In the genomic region with DNA sequence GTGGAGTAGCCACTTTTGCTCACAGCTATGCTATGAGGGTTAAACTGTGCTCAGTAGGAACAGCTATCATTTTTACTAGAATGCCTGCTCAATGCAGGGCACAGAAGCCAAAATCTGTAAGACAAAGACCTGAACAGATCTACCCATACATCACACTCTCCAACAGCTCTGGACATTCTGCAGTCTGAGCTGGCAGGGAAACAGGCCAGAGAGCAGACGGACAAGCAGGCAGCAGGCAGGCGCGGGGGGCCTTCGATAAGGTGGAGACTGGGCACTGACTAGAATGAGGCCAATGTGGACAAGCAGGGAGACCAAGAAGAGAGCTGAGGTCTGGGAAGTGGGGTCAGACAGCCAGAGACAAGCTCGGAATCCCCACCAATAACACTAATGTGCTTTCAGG, we compare ENCODE assay signal across 23 mouse cellular contexts. TPM values are rescaled to one million over a fixed set of nuclear protein-coding genes. Genes with fewer than 3 reads are reported as not detected.
DNase-seq lines count a peak whose midpoint lies in the region; ATAC-seq and TF ChIP-seq lines count a peak whose summit lies in the region.
"Had no signal": no experiment of that assay in that cellular context is flagged by ENCODE, and none has a peak within 500 bp of the region (broad histone marks: within the 10 kb centered on the region; RNA-seq: fewer than 3 reads in every experiment).

No protein-coding gene starts in this region.

- no peaks in the 10 kb centered on the region for H3K9me3 ChIP-seq in forebrain, embryonic 16.5 days (ENCODE audit: control insufficient read depth, low read length)
- no peaks in the 10 kb centered on the region for H3K9me3 ChIP-seq in forebrain, embryonic 15.5 days
- no peaks in the 10 kb centered on the region for H3K9me3 ChIP-seq in hindbrain, embryonic 10.5 days
- H3K9me3 ChIP-seq in hindbrain, embryonic 11.5 days (ENCODE audit: control insufficient read depth, low read length) = no peaks in the 10 kb centered on the region
- no peaks in the 10 kb centered on the region for H3K9me3 ChIP-seq in midbrain, embryonic 13.5 days
- H3K9me3 ChIP-seq in midbrain, postnatal 0 days (ENCODE audit: low read length) = no peaks in the 10 kb centered on the region
- no peaks in the 10 kb centered on the region for H3K9me3 ChIP-seq in stomach, embryonic 16.5 days (replicated peaks; ENCODE audit: control insufficient read depth, low read length)
- H3K9me3 ChIP-seq: hindbrain, embryonic 15.5 days; liver, embryonic 13.5 days had no signal

- H3K27ac ChIP-seq in forebrain, embryonic 16.5 days (ENCODE audit: low read length) = 0 out of 2 replicates have a peak overlapping the region, but pooled peaks have one; percentile 14
- H3K27ac ChIP-seq in forebrain, embryonic 15.5 days (replicated peaks) = no peak overlapping the region
- peak overlapping the region; percentile 73 for H3K27ac ChIP-seq in hindbrain, embryonic 10.5 days
- no peak overlapping the region for H3K27ac ChIP-seq in hindbrain, embryonic 11.5 days (ENCODE audit: low read depth, low read length)
- no peak overlapping the region for H3K27ac ChIP-seq in midbrain, embryonic 13.5 days
- no peak overlapping the region for H3K27ac ChIP-seq in midbrain, postnatal 0 days (ENCODE audit: low read depth, low read length)
- H3K27ac ChIP-seq in stomach, embryonic 16.5 days (ENCODE audit: low read length) = no peak overlapping the region
- H3K27ac ChIP-seq: hindbrain, embryonic 15.5 days; layer of hippocampus, adult 2 months; left cerebral cortex, adult 2 months had no signal

- H3K4me2 ChIP-seq in forebrain, embryonic 16.5 days (ENCODE audit: low read length) = no peak overlapping the region
- H3K4me2 ChIP-seq in forebrain, embryonic 15.5 days (replicated peaks) = no peak overlapping the region
- H3K4me2 ChIP-seq in hindbrain, embryonic 11.5 days (replicated peaks; ENCODE audit: low read depth, low read length) = no peak overlapping the region
- no peak overlapping the region for H3K4me2 ChIP-seq in midbrain, embryonic 13.5 days (replicated peaks)
- H3K4me2 ChIP-seq in midbrain, postnatal 0 days (ENCODE audit: low read depth, low read length, poor library complexity, severe bottlenecking) = no peak overlapping the region
- H3K4me2 ChIP-seq in stomach, embryonic 16.5 days (ENCODE audit: low read depth, low read length) = no peak overlapping the region
- H3K4me2 ChIP-seq: hindbrain, embryonic 15.5 days had no signal

- no peak overlapping the region for H3K9ac ChIP-seq in forebrain, embryonic 16.5 days (replicated peaks; ENCODE audit: low read depth, low read length)
- H3K9ac ChIP-seq in forebrain, embryonic 15.5 days (replicated peaks) = no peak overlapping the region
- H3K9ac ChIP-seq in hindbrain, embryonic 11.5 days (ENCODE audit: low read depth, low read length) = no peak overlapping the region
- H3K9ac ChIP-seq in midbrain, embryonic 13.5 days (replicated peaks) = peak overlapping the region; percentile 16; the same call in 1 of the 2 replicates
- H3K9ac ChIP-seq in midbrain, postnatal 0 days (replicated peaks; ENCODE audit: low read length, poor library complexity, severe bottlenecking) = no peak overlapping the region
- H3K9ac ChIP-seq in stomach, embryonic 16.5 days (ENCODE audit: low read length) = 0 out of 2 replicates have a peak overlapping the region, but pooled peaks have one; percentile 2
- H3K9ac ChIP-seq: hindbrain, embryonic 15.5 days had no signal

- H3K27me3 ChIP-seq in forebrain, embryonic 16.5 days (replicated peaks; ENCODE audit: control insufficient read depth, insufficient read depth, low read length) = no peaks in the 10 kb centered on the region
- no peaks in the 10 kb centered on the region for H3K27me3 ChIP-seq in forebrain, embryonic 15.5 days
- no peaks in the 10 kb centered on the region for H3K27me3 ChIP-seq in hindbrain, embryonic 10.5 days (ENCODE audit: insufficient read depth, poor library complexity, severe bottlenecking)
- no peaks in the 10 kb centered on the region for H3K27me3 ChIP-seq in hindbrain, embryonic 11.5 days (ENCODE audit: control insufficient read depth, insufficient read depth, low read length)
- H3K27me3 ChIP-seq in midbrain, embryonic 13.5 days = no peaks in the 10 kb centered on the region
- no peaks in the 10 kb centered on the region for H3K27me3 ChIP-seq in midbrain, postnatal 0 days (ENCODE audit: insufficient read depth, low read length)
- H3K27me3 ChIP-seq in stomach, embryonic 16.5 days (ENCODE audit: control insufficient read depth, insufficient read depth, low read length) = no peaks in the 10 kb centered on the region
- H3K27me3 ChIP-seq: hindbrain, embryonic 15.5 days; liver, embryonic 13.5 days; Patski had no signal

- peaks cover 27% of the 10 kb centered on the region for H3K4me1 ChIP-seq in forebrain, embryonic 16.5 days (replicated peaks; ENCODE audit: control insufficient read depth, insufficient read depth, low read length)
- peaks cover 19% of the 10 kb centered on the region for H3K4me1 ChIP-seq in forebrain, embryonic 15.5 days
- peaks cover 66% of the 10 kb centered on the region for H3K4me1 ChIP-seq in hindbrain, embryonic 10.5 days (replicated peaks)
- H3K4me1 ChIP-seq in hindbrain, embryonic 11.5 days (replicated peaks; ENCODE audit: control insufficient read depth, insufficient read depth, low read length) = no peaks in the 10 kb centered on the region; the same call in none of the 2 replicates
- peaks cover 70% of the 10 kb centered on the region for H3K4me1 ChIP-seq in midbrain, embryonic 13.5 days (replicated peaks)
- H3K4me1 ChIP-seq in midbrain, postnatal 0 days (ENCODE audit: insufficient read depth, low read length) = peaks cover 4% of the 10 kb centered on the region; the same call in 1 of the 2 replicates
- H3K4me1 ChIP-seq in stomach, embryonic 16.5 days (ENCODE audit: control insufficient read depth, insufficient read depth, low read length) = peaks cover 42% of the 10 kb centered on the region

- ATAC-seq in forebrain, embryonic 16.5 days = no peak
- no peak for ATAC-seq in forebrain, embryonic 15.5 days (replicated peaks)
- ATAC-seq in hindbrain, embryonic 11.5 days (ENCODE audit: low FRiP score) = no peak
- no peak for ATAC-seq in midbrain, embryonic 13.5 days
- ATAC-seq in midbrain, postnatal 0 days (ENCODE audit: low FRiP score) = no peak
- no peak for ATAC-seq in stomach, embryonic 16.5 days (ENCODE audit: insufficient read depth, low FRiP score)

- H3K36me3 ChIP-seq in forebrain, embryonic 16.5 days (ENCODE audit: control insufficient read depth, insufficient read depth) = peaks cover 17% of the 10 kb centered on the region
- peaks cover 27% of the 10 kb centered on the region for H3K36me3 ChIP-seq in forebrain, embryonic 15.5 days
- peaks cover 34% of the 10 kb centered on the region for H3K36me3 ChIP-seq in hindbrain, embryonic 10.5 days
- H3K36me3 ChIP-seq in hindbrain, embryonic 11.5 days (ENCODE audit: control insufficient read depth, insufficient read depth, low read length) = no peaks in the 10 kb centered on the region
- H3K36me3 ChIP-seq in midbrain, embryonic 13.5 days = peaks cover 33% of the 10 kb centered on the region
- peaks cover 29% of the 10 kb centered on the region for H3K36me3 ChIP-seq in midbrain, postnatal 0 days (ENCODE audit: insufficient read depth, low read length)
- H3K36me3 ChIP-seq in stomach, embryonic 16.5 days (ENCODE audit: control insufficient read depth, insufficient read depth, low read length) = 0 out of 2 replicates have a peak, but pooled peaks cover 17% of the 10 kb centered on the region

- no peak overlapping the region for H3K4me3 ChIP-seq in forebrain, embryonic 16.5 days (replicated peaks; ENCODE audit: low read length)
- no peak overlapping the region for H3K4me3 ChIP-seq in forebrain, embryonic 15.5 days
- no peak overlapping the region for H3K4me3 ChIP-seq in hindbrain, embryonic 10.5 days
- no peak overlapping the region for H3K4me3 ChIP-seq in hindbrain, embryonic 11.5 days (ENCODE audit: low read depth, low read length)
- no peak overlapping the region for H3K4me3 ChIP-seq in midbrain, embryonic 13.5 days (replicated peaks)
- no peak overlapping the region for H3K4me3 ChIP-seq in midbrain, postnatal 0 days (ENCODE audit: low read depth, low read length)
- H3K4me3 ChIP-seq in stomach, embryonic 16.5 days (replicated peaks; ENCODE audit: low read length) = no peak overlapping the region
- H3K4me3 ChIP-seq: hindbrain, embryonic 15.5 days; layer of hippocampus, adult 2 months; left cerebral cortex, adult 2 months had no signal

- no peak for TF ChIP-seq CTCF in midbrain, postnatal 0 days (IDR thresholded peaks at IDR 0.05)

- DNase-seq in hindbrain, embryonic 10.5 days (ENCODE audit: low spot score) = no peak
- no peak for DNase-seq in hindbrain, embryonic 11.5 days (ENCODE audit: low spot score)
- DNase-seq in midbrain, postnatal 0 days (ENCODE audit: low spot score) = no peak
- no peak for DNase-seq in left cerebral cortex, adult 18-20 months (ENCODE audit: low spot score in 2 of 2)
- DNase-seq: adrenal gland, postnatal 25 days; kidney, adult 11 months; liver, embryonic 13.5 days; right cerebral cortex, postnatal 14 days had no signal

- 83% methylated on average over 5 of the region's 5 CpGs for WGBS in forebrain, embryonic 16.5 days
- 78% methylated on average over 5 of the region's 5 CpGs for WGBS in forebrain, embryonic 15.5 days
- 90% methylated on average over 5 of the region's 5 CpGs for WGBS in hindbrain, embryonic 10.5 days
- WGBS in hindbrain, embryonic 11.5 days = 93% methylated on average over 5 of the region's 5 CpGs
- 89% methylated on average over 5 of the region's 5 CpGs for WGBS in midbrain, embryonic 13.5 days
- 77% methylated on average over 5 of the region's 5 CpGs for WGBS in midbrain, postnatal 0 days
- WGBS in stomach, embryonic 16.5 days = 80% methylated on average over 5 of the region's 5 CpGs

RNA-seq across cellular contexts. Expression of a gene that starts 37.8 kb away (rescaled TPM):
- polyA plus RNA-seq in forebrain, embryonic 16.5 days (2015; fragmentation: Nextera tagmentation; extraction: Ambion mirVana) = 19.9 and 23.0 TPM in 2 replicates
- 23.8 and 26.9 TPM in 2 replicates for polyA plus RNA-seq in forebrain, embryonic 15.5 days (2015; fragmentation: Nextera tagmentation; extraction: Ambion mirVana)
- 47.0 and 51.1 TPM in 2 replicates for polyA plus RNA-seq in hindbrain, embryonic 10.5 days (2016; fragmentation: Nextera tagmentation; extraction: Ambion mirVana)
- 39.8 and 43.7 TPM in 2 replicates for polyA plus RNA-seq in hindbrain, embryonic 11.5 days (2014; fragmentation: Nextera tagmentation; extraction: Ambion mirVana)
- polyA plus RNA-seq in midbrain, embryonic 13.5 days (2015; fragmentation: Nextera tagmentation; extraction: Ambion mirVana) = 29.0 and 36.3 TPM in 2 replicates
- total RNA-seq in midbrain, postnatal 0 days (2014; rRNA removed) = 44.2 and 48.1 TPM in 2 replicates
- 13.7 and 13.8 TPM in 2 replicates for polyA plus RNA-seq in midbrain, postnatal 0 days (2015; fragmentation: Nextera tagmentation; extraction: Ambion mirVana)
- 16.6 and 18.0 TPM in 2 replicates for polyA plus RNA-seq in stomach, embryonic 16.5 days (2015; fragmentation: Nextera tagmentation; extraction: Ambion mirVana)
- 10 to 100 TPM; 35.8 to 37.2 TPM for total RNA-seq in left cerebral cortex, adult 18-20 months (2021)

RNA-seq across cellular contexts. Expression of a gene that starts 40.2 kb away (rescaled TPM):
- polyA plus RNA-seq in forebrain, embryonic 16.5 days (2015; fragmentation: Nextera tagmentation; extraction: Ambion mirVana) = 0.16 TPM in 1 of 2 replicates, not detected in the other
- polyA plus RNA-seq in forebrain, embryonic 15.5 days (2015; fragmentation: Nextera tagmentation; extraction: Ambion mirVana) = not detected in 2 replicates
- polyA plus RNA-seq in hindbrain, embryonic 10.5 days (2016; fragmentation: Nextera tagmentation; extraction: Ambion mirVana) = not detected in 2 replicates
- polyA plus RNA-seq in hindbrain, embryonic 11.5 days (2014; fragmentation: Nextera tagmentation; extraction: Ambion mirVana) = not detected in 2 replicates
- not detected in 2 replicates for polyA plus RNA-seq in midbrain, embryonic 13.5 days (2015; fragmentation: Nextera tagmentation; extraction: Ambion mirVana)
- not detected in 2 replicates for total RNA-seq in midbrain, postnatal 0 days (2014; rRNA removed)
- polyA plus RNA-seq in midbrain, postnatal 0 days (2015; fragmentation: Nextera tagmentation; extraction: Ambion mirVana) = not detected in 2 replicates
- polyA plus RNA-seq in stomach, embryonic 16.5 days (2015; fragmentation: Nextera tagmentation; extraction: Ambion mirVana) = not detected in 2 replicates
- total RNA-seq in left cerebral cortex, adult 18-20 months (2021) = not detected
- total RNA-seq: adrenal gland, postnatal 25 days; granulocyte monocyte progenitor cell, adult 5-6 weeks; layer of hippocampus, adult 2 months; left cerebral cortex, adult 2 months; megakaryocyte progenitor cell, adult 5-6 weeks had no signal
- polyA plus RNA-seq: cerebellum, adult 2 months; embryonic facial prominence, embryonic 14.5 days; forebrain, embryonic 11.5 days; hindbrain, embryonic 15.5 days; limb, embryonic 11.5 days; liver, embryonic 13.5 days; lung, embryonic 16.5 days had no signal

Comparison
In these comparisons a context has a peak if more than half of its experiments do, and no peak if none do; other contexts are left out.
1. H3K27ac ChIP-seq: peak in forebrain, embryonic 16.5 days (single experiment) and hindbrain, embryonic 10.5 days (single experiment); none in forebrain, embryonic 15.5 days (single experiment), hindbrain, embryonic 11.5 days (single experiment), midbrain, embryonic 13.5 days (single experiment), midbrain, postnatal 0 days (single experiment) and stomach, embryonic 16.5 days (single experiment).
2. H3K9ac ChIP-seq: peak in midbrain, embryonic 13.5 days (single experiment) and stomach, embryonic 16.5 days (single experiment); none in forebrain, embryonic 16.5 days (single experiment), forebrain, embryonic 15.5 days (single experiment), hindbrain, embryonic 11.5 days (single experiment) and midbrain, postnatal 0 days (single experiment).